Mouse (Mus musculus): ENCODE measurements around the gene Serpina7. TPM values are rescaled to one million over a fixed set of nuclear protein-coding genes. Genes with fewer than 3 reads are reported as not detected.

Serpina7 gene
- not detected for total RNA-seq (2023)

DNA sequence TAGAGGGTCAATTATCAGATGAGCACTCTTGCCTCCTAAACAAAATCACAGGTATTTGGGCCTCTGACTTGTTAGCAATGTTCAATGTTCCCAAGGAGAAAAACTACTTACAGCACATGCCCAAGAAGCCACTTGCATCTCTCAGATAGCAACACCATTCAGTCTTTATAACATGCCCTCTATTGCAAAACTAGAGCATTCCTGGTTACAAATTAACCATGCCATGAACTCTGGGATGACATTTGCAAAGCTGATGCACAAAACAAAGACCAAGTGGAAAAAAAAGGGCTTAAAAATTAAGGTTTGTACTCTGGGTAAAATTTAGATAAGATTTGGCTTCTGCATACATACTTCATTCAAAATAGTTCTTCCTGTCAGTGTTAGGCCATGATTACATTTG, at the start of gene Serpina7:
Gene Serpina7, minus strand, starts transcription at position 160 of the 400 bp plus-strand sequence.

DNA sequence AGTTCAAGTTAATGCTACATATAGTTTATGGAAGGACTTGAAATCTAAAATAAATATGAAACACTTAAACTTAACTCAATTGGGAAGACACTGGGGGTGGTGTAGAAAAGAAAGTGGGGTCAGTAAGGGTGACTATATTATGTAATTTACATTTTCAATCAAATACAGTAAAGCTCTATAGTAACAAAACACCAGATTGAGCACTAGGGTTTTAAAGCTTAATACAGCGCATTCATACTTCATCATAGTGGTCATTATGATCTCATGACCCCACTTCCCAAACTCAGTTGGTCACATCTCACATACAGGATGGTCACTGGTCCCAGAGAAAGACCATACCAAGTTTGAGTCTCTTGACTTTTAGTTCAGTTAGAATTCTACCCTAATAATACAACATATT, 907 bp upstream of the Serpina7 start, which contains the start of gene 4930513O06Rik:
Gene 4930513O06Rik, plus strand, starts transcription at position 301 of the 400 bp plus-strand sequence.

Other genes starting within 250 kb of the Serpina7 start
- not detected for gene Nrk, start 170.8 kb downstream of the Serpina7 start, total RNA-seq (2023)
- gene 4930513O06Rik, start 1.0 kb upstream of the Serpina7 start, total RNA-seq (2023) = not detected
- gene 4933428M09Rik, start 94.0 kb upstream of the Serpina7 start, total RNA-seq (2023) = not detected
- gene Mum1l1, start 124.8 kb upstream of the Serpina7 start, total RNA-seq (2023) = not detected
- not detected for gene Trap1a, start 248.4 kb upstream of the Serpina7 start, total RNA-seq (2023)

All from B cell, adult 67 days (primary cell).